Comparison of ENCODE assay signal across 30 mouse cellular contexts in the genomic region with DNA sequence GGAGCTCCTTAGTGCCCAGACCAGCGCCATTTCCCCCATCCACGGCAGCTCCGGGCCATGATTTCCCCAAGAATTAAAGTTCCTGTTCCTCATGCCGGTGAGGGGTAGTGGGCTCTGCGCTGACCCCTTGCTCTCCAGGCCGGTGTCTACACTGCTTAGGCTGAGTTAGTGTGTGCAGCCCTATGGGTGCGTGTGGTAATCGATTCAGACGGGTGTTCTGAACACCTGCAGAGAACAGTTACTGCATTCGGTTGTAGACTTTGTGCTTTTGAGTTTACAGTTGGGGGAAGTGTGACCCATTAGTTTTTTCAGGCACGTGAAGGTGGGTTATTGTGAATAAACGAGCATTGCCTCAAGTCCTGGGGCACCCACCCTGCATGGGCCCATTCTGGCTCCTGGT.
"Had no signal": no experiment of that assay in that cellular context is flagged by ENCODE, and none has a peak within 500 bp of the region (broad histone marks: within the 10 kb centered on the region; RNA-seq: fewer than 3 reads in every experiment).

No protein-coding gene starts in this region.

- H3K4me1 ChIP-seq: limb, embryonic 10.5 days; limb, embryonic 12.5 days; limb, embryonic 13.5 days; limb, embryonic 15.5 days; liver, embryonic 13.5 days; lung, embryonic 15.5 days; midbrain, embryonic 10.5 days; midbrain, embryonic 12.5 days; midbrain, embryonic 13.5 days; midbrain, embryonic 15.5 days; neural tube, embryonic 12.5 days had no signal

- DNase-seq: left cerebral cortex, postnatal 4 days; liver, embryonic 13.5 days; lung, adult 18-20 months; lung, adult 2 months; lung, embryonic 14.5 days; lung, postnatal 10 days; lung, postnatal 14 days; lung, postnatal 36 days; lung, postnatal 4 days; midbrain, embryonic 14.5 days had no signal

- H3K9ac ChIP-seq: limb, embryonic 12.5 days; limb, embryonic 13.5 days; limb, embryonic 15.5 days; liver, embryonic 13.5 days; liver, embryonic 14.5 days; liver, embryonic 15.5 days; lung, embryonic 14.5 days; lung, embryonic 15.5 days; midbrain, embryonic 12.5 days; midbrain, embryonic 13.5 days; midbrain, embryonic 15.5 days; neural tube, embryonic 12.5 days had no signal

- H3K9me3 ChIP-seq: limb, embryonic 10.5 days; limb, embryonic 12.5 days; limb, embryonic 13.5 days; limb, embryonic 15.5 days; liver, embryonic 13.5 days; liver, embryonic 15.5 days; lung, embryonic 15.5 days; megakaryocyte, embryonic 14.5 days; midbrain, embryonic 10.5 days; midbrain, embryonic 12.5 days; midbrain, embryonic 13.5 days; midbrain, embryonic 15.5 days; neural tube, embryonic 12.5 days had no signal

- H3K4me3 ChIP-seq: left cerebral cortex, adult 2 months; limb, embryonic 10.5 days; limb, embryonic 12.5 days; limb, embryonic 13.5 days; limb, embryonic 15.5 days; liver, embryonic 13.5 days; liver, embryonic 15.5 days; lung, embryonic 15.5 days; megakaryocyte, embryonic 14.5 days; midbrain, embryonic 10.5 days; midbrain, embryonic 12.5 days; midbrain, embryonic 13.5 days; midbrain, embryonic 15.5 days; myocyte; neural tube, embryonic 12.5 days had no signal

- H3K27ac ChIP-seq: limb, embryonic 10.5 days; limb, embryonic 12.5 days; limb, embryonic 13.5 days; limb, embryonic 15.5 days; liver, embryonic 13.5 days; liver, embryonic 14.5 days; liver, embryonic 15.5 days; lung, embryonic 15.5 days; macrophage; midbrain, embryonic 10.5 days; midbrain, embryonic 12.5 days; midbrain, embryonic 13.5 days; midbrain, embryonic 15.5 days; neural tube, embryonic 12.5 days had no signal

- H3K27me3 ChIP-seq: limb, embryonic 12.5 days; limb, embryonic 13.5 days; limb, embryonic 15.5 days; liver, embryonic 13.5 days; liver, embryonic 15.5 days; lung, embryonic 15.5 days; midbrain, embryonic 12.5 days; midbrain, embryonic 13.5 days; midbrain, embryonic 15.5 days; neural tube, embryonic 12.5 days had no signal

- ATAC-seq: lung, postnatal 0 days; midbrain, embryonic 13.5 days; midbrain, embryonic 15.5 days; midbrain, embryonic 16.5 days had no signal

- H3K4me2 ChIP-seq: limb, embryonic 12.5 days; limb, embryonic 13.5 days; limb, embryonic 15.5 days; liver, embryonic 11.5 days; liver, embryonic 13.5 days; liver, embryonic 15.5 days; lung, embryonic 14.5 days; lung, embryonic 15.5 days; midbrain, embryonic 11.5 days; midbrain, embryonic 12.5 days; midbrain, embryonic 13.5 days; midbrain, embryonic 15.5 days; neural tube, embryonic 12.5 days had no signal

- H3K36me3 ChIP-seq: liver, embryonic 15.5 days had no signal
